Mouse (Mus musculus) left cerebral cortex, adult 8-10 months (tissue): ENCODE data around the gene Slc38a9. TPM values are rescaled to one million over a fixed set of nuclear protein-coding genes. Genes with fewer than 3 reads are reported as not detected.

Experiments
- DNase-seq, 2 experiments: peaks; one replicate each; pipeline ENCODE4 v3.0.0; 2022; ENCODE audit warnings: low spot score in 2 of 2
- total RNA-seq, 4 experiments: library from RNA; stranded (reverse); gene quantifications; 2 replicates each; pipeline ENCODE4 v1.2.4; 2022

The Slc38a9 gene
- total RNA-seq = 10 to 100 TPM; 21.0 to 30.3 (median 26.1) TPM

- peak; percentile 77 to 95 for DNase-seq
Measured at GRCm38 (mm10) chr13:112660574-112661381, at the start of gene Slc38a9. Slc38a9 (plus strand) TSS chr13:112660751.

DNA sequence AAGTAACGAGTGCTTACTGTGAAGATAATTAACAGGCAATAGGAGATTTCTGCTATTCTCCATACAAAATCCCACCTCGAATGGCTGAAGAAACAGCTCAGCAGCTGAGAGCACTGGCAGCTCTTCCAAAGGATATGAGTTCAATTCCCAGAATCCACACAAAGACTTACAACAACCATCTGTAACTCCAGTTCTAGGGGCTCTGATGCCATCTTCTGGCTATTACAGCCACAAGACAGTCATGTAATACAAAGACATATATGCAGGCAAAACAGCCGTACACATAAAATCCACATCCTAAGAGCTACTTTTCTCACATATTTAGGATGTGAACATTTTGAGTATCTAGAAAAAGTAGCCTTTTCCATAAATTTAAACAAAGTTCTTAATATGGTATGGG lies 39.0 kb upstream of the Slc38a9 start:
- DNase-seq = no peak

DNA sequence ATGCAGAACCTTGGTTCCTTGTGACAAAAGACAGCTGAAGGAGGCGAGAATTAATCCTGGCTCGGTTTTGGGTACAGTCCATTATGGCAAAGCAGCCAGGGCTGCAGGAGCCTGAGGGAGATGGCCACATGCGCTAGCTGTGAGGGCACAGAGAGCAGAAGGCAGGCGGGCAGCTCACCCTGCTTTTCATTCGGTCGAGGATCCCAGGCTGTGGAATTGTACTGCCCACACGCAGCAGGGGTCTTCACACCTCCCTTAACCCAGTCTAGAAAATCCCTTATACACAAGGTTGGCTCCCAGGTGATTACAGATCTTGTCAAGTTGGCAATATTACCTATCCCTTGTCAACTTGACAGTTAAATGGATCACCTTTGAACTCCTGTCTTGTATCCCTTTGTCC lies 36.9 kb upstream of the Slc38a9 start:
- DNase-seq = no peak

- DNase-seq = no peak
Measured at GRCm38 (mm10) chr13:112624622-112625021, 35.9 kb upstream of the Slc38a9 start.

GRCm38 (mm10) chr13:112625566-112625965 lies 35.0 kb upstream of the Slc38a9 start:
- no peak for DNase-seq

- DNase-seq = no peak
Measured at GRCm38 (mm10) chr13:112635174-112635837, 25.2 kb upstream of the Slc38a9 start.

DNA sequence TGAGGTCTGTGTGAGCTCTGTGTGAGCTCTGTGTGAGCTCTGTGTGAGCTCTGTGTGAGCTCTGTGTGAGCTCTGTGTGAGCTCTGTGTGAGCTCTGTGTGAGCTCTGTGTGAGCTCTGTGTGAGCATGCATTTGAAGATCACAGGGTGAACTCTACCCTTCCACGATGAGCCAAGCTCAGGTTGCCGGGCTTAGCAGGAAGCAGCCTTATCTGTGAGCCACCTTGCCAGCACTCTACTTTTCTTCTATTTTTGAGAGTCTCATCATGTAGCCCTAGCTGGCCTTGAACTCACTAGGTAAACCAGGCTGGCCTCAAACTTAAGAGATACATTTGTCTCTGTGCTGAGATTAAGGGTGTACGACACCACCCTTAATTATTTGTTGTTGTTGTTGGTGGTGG lies 24.1 kb upstream of the Slc38a9 start:
- no peak for DNase-seq

GRCm38 (mm10) chr13:112639111-112639510 lies 21.4 kb upstream of the Slc38a9 start:
- DNase-seq = no peak

GRCm38 (mm10) chr13:112642897-112643296 lies 17.7 kb upstream of the Slc38a9 start:
- no peak for DNase-seq

GRCm38 (mm10) chr13:112644996-112645395 lies 15.6 kb upstream of the Slc38a9 start:
- no peak for DNase-seq

- no peak for DNase-seq
Measured at GRCm38 (mm10) chr13:112645529-112646186, 14.9 kb upstream of the Slc38a9 start.

DNA sequence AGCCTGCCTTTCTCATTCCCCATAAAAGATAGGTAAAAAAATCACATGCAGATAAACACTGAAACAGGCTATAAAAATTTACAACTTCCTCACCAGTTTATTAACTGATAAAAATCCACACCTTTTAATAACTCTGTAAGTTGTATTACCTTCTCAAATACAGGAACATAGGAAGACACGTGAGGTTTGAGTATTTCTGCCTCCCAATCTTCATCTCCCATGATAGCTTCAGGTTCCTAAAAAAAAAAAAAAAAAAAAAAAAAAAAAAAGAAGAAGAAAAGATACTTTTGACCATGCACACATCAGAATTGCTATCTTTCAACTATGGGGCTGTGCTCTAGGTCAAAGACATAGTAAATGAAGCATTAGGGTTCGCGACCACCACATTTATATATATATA lies 9.4 kb upstream of the Slc38a9 start:
- no peak for DNase-seq

DNA sequence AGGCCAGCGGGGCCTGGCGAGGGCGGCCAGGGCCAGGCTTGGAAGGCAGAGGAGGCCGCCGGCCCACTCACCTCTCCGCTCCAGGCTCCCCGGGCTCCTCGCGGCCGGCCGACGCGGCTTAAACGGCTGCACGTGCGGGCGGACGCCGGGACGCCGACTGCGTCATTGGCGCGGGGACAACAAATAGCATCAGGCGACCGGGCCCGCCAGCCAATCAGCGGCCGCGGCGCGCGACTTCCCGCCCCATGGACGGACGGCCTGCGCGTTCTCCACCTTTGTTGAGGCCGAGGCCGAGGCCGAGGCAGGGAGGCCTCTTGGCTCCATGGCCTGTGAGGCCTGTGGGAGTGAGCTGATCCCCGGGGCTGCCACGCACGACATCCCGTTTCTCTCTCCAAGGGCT lies 8.3 kb upstream of the Slc38a9 start, which contains the start of gene Ddx4:
Ddx4 (minus strand) TSS at position 271 of the 400 bp plus-strand sequence.
- no peak for DNase-seq

DNA sequence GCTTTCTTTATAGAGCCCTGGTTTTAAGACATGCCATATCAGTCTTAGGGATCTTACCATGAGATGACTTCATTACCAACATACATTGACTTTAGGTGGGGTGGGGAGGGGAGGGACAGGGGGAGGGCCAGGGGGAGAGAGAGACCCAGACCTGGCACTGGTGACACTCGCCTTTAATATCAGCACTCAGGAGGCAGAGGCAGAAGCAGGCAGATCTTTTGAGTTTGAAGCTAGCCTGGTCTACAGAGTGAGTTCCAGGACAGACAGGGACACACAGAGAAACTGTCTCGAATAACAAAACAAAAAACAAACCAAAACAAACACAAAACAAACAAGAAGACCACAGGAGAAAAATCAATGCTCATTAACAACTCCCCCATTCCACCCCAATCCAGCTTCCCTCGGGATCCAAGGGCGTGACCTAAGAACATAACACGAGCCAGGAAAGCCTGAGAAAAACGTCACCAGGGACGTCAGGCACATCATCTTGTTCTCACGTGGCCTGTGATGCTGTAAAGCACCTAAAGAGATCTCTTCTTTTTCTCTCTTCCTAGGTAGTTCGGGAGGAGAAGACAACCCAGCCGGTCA lies 471 bp upstream of the Slc38a9 start:
- DNase-seq = no peak

GRCm38 (mm10) chr13:112661687-112662086 lies 1.1 kb downstream of the Slc38a9 start:
- no peak for DNase-seq

- DNase-seq = no peak
Measured at GRCm38 (mm10) chr13:112666433-112667024, 6.0 kb downstream of the Slc38a9 start.

DNA sequence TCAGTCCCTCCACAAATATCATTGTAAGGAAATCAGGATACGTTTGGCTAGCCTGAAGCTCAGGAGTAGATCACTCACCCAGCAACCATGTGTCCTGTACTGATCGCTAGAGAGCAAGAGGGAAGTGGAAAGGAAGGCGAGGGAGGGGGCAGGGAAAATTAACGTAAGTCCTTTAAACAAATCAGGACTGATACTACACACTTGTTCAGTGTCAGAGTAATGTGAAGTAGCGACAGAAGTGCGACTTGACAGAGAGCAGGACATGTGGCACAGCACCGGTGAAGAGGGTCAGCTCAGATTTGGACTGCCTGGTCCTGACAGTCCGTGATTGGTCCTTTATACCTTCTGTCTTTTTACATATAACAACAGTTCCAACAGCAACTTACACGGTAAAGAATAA lies 6.7 kb downstream of the Slc38a9 start:
- no peak for DNase-seq

GRCm38 (mm10) chr13:112671708-112672107 lies 11.2 kb downstream of the Slc38a9 start:
- DNase-seq = no peak

GRCm38 (mm10) chr13:112672797-112673196 lies 12.2 kb downstream of the Slc38a9 start:
- no peak for DNase-seq

- peak in 1 of 2 experiments; percentile 26 for DNase-seq
Measured at GRCm38 (mm10) chr13:112673899-112674447, 13.4 kb downstream of the Slc38a9 start.

DNA sequence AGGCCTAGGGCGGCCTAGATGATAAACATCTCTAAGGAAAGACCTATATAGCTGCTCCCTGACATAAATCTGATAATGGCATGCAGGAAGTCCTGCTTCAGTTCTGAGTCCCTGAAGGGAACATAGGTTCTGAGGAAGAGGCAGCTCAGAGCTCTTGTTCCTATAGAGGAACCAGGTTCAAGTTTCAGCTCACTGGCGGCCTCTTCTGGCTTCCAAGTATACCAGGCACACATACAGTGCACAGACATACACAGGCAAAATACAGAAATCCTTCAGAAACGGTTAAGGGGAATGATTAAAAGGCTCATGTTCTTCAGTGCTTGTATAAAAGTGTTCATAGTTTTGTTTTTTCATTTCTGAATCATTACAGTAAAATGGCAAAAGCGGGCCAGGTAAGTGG lies 17.6 kb downstream of the Slc38a9 start:
- no peak for DNase-seq
